Mouse (Mus musculus): ENCODE data around the gene Trim44. TPM values are rescaled to one million over a fixed set of nuclear protein-coding genes. Genes with fewer than 3 reads are reported as not detected.

Gene Trim44
- 217 TPM for polyA plus RNA-seq (2014; fragmentation: Illumina TruSeq; extraction: RNeasy Lipid Tissue Mini Kit (QIAGEN cat#74804))

DNA sequence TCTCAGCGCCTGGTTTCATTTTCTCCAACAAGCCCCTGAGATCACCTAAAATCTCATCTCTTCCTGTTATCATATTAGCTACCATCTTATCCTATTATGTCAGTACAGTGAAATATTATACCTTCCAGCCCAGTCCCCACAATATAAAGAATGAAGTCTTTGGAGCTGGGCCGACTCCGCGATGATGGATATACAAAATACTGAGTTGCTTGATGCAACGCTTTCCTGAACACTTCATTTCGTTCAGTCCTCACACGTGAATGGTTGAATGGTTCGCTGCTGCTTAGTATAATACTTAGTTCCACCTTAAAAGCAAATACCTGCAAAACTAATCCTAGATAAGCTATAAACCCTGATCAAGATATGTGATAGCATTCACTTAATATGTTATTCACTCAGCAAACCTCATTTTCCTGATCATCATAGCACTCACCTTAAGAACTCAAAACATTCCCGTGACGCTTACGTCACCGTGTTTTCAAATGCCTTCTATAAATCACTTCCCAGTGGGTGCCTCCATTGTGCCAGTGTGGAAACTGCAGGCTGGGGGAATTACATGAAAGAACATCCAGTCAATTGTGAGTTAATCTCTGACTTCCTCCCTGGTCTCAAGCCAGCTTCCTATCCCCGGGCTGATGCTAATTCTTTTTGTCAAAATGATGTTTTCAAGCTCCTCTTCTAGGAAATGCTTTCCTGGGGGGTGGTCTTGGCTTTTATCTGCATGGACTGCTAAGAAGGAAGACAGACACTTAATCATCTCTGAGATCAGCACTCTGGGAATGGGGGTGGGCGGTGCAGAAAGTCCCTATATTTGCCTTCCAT, at the start of gene Trim44:
TSS of gene Trim44 (minus strand) at position 466 of the 822 bp plus-strand sequence.

DNA sequence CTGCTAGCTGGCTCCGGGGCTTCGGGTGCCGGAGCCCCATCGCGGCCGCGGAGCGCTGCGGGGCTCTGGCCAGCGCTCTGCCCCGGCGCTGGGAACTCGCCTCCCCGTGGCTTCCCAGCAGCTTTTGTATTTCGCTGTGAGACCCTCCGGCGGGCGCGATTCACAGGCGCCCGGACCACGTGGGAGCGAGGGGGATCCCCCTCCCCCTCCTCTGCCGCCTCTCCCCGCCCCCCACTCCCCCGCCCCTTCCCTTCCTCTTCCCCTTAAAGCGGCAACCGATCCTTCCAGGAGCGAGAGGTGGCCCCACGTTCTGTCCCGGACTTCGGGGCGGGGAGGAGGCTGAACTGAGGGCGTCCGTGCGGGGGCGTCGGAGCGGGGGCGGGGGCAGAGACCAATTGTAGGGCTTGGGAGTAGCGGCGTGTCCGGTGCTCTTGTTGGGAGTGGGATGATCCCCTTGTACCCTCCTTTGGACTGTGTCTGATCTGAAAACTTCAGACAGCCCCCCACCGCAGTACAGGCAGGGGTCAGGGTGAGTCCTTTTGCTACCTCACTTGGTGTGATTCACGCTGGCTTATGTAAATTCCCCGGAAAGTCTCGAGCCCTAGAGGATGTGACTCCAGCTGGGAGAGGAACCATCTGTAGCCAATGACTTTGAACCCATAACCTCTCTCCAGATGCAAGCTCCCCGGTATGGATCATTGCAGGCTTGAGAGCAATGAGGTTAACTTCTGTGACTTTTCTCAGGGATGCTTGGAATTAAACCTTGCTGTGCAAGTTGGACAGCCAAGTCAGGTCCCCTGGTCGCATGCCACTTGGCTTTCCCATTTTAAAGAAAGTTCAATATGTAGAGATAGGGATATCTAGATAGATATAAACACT, 44.3 kb upstream of the Trim44 start, which contains the start of gene Fjx1:
TSS of gene Fjx1 (minus strand) at position 829 of the 879 bp plus-strand sequence.

Other genes with a start within 250 kb of the Trim44 start
- gene Ldlrad3, start 221.4 kb downstream of the Trim44 start, polyA plus RNA-seq (2014; fragmentation: Illumina TruSeq; extraction: RNeasy Lipid Tissue Mini Kit (QIAGEN cat#74804)) = 63.8 TPM
- 1.2 TPM for gene Fjx1, start 44.7 kb upstream of the Trim44 start, polyA plus RNA-seq (2014; fragmentation: Illumina TruSeq; extraction: RNeasy Lipid Tissue Mini Kit (QIAGEN cat#74804))
- 9.6 TPM for gene Pamr1, start 142.2 kb upstream of the Trim44 start, polyA plus RNA-seq (2014; fragmentation: Illumina TruSeq; extraction: RNeasy Lipid Tissue Mini Kit (QIAGEN cat#74804))

All from ovary, adult 10 weeks (tissue).